ENCODE assay signal across 30 mouse cellular contexts in the genomic region with DNA sequence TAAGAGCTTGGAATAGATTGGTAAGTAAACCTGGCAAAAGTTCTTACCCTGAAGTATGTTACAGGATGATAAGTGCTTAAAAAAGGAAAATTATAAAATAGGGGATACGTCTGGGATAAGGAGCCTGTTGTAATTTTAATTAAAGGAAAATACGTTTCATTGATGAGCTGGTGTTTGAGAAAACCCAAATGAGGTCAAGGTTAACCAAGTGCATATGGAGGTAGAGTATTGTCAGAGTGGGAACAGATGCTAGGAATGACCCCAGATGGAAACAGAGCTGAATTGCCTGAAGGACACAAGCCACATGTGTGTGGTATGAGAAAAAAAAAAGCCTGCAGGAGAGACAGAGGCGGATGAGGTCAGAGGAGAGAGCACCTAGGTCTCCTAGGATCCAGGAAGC.
DNase-seq lines count a peak whose midpoint lies in the region; ATAC-seq lines count a peak whose summit lies in the region.
"Had no signal": no experiment of that assay in that cellular context is flagged by ENCODE, and none has a peak within 500 bp of the region (broad histone marks: within the 10 kb centered on the region; RNA-seq: fewer than 3 reads in every experiment).

No protein-coding gene starts in this region.

- H3K27me3 ChIP-seq in embryonic facial prominence, embryonic 11.5 days (ENCODE audit: control insufficient read depth, insufficient read depth, low read length): no peaks in the 10 kb centered on the region
- H3K27me3 ChIP-seq in limb, embryonic 10.5 days (ENCODE audit: low read depth, poor library complexity, severe bottlenecking): no peaks in the 10 kb centered on the region
- H3K27me3 ChIP-seq: CH12.LX; embryonic facial prominence, embryonic 12.5 days; embryonic facial prominence, embryonic 15.5 days; heart, embryonic 12.5 days; heart, embryonic 15.5 days; hindbrain, embryonic 13.5 days; Patski had no signal

- no peaks in the 10 kb centered on the region for H3K9me3 ChIP-seq in embryonic facial prominence, embryonic 11.5 days (replicated peaks; ENCODE audit: control insufficient read depth, low read length)
- no peaks in the 10 kb centered on the region for H3K9me3 ChIP-seq in limb, embryonic 10.5 days (replicated peaks)
- H3K9me3 ChIP-seq: embryonic facial prominence, embryonic 12.5 days; embryonic facial prominence, embryonic 15.5 days; G1E; heart, embryonic 15.5 days; hindbrain, embryonic 10.5 days; hindbrain, embryonic 13.5 days had no signal

- H3K27ac ChIP-seq in embryonic facial prominence, embryonic 11.5 days (replicated peaks; ENCODE audit: low read depth, low read length): no peak overlapping the region
- H3K27ac ChIP-seq in limb, embryonic 10.5 days: peak overlapping the region; percentile 71
- H3K27ac ChIP-seq: embryonic facial prominence, embryonic 12.5 days; embryonic facial prominence, embryonic 15.5 days; heart, embryonic 15.5 days; hindbrain, embryonic 10.5 days; hindbrain, embryonic 13.5 days had no signal

- no peak overlapping the region for H3K9ac ChIP-seq in embryonic facial prominence, embryonic 11.5 days (replicated peaks; ENCODE audit: low read length)
- H3K9ac ChIP-seq: embryonic facial prominence, embryonic 12.5 days; embryonic facial prominence, embryonic 15.5 days; forebrain, postnatal 0 days; heart, embryonic 12.5 days; heart, embryonic 15.5 days; hindbrain, embryonic 13.5 days had no signal

- ATAC-seq in embryonic facial prominence, embryonic 11.5 days (replicated peaks; ENCODE audit: insufficient number of reproducible peaks, low FRiP score, low TSS enrichment, low read depth): no peak
- ATAC-seq: forebrain, embryonic 14.5 days; forebrain, postnatal 0 days; hindbrain, embryonic 16.5 days; inflammation-experienced regulatory T-cells, adult 6 months; intestine, embryonic 16.5 days; Patski had no signal

- no peak overlapping the region for H3K4me2 ChIP-seq in embryonic facial prominence, embryonic 11.5 days (ENCODE audit: low read depth, low read length)
- H3K4me2 ChIP-seq: embryonic facial prominence, embryonic 12.5 days; embryonic facial prominence, embryonic 15.5 days; heart, embryonic 12.5 days; heart, embryonic 15.5 days; hindbrain, embryonic 13.5 days had no signal

- no peaks in the 10 kb centered on the region for H3K4me1 ChIP-seq in embryonic facial prominence, embryonic 11.5 days (ENCODE audit: control insufficient read depth, insufficient read depth, low read length)
- H3K4me1 ChIP-seq in limb, embryonic 10.5 days: peaks cover 10% of the 10 kb centered on the region
- H3K4me1 ChIP-seq: embryonic facial prominence, embryonic 12.5 days; embryonic facial prominence, embryonic 15.5 days; heart, embryonic 12.5 days; heart, embryonic 15.5 days; hindbrain, embryonic 10.5 days; hindbrain, embryonic 13.5 days had no signal

- H3K4me3 ChIP-seq in embryonic facial prominence, embryonic 11.5 days (ENCODE audit: low read depth, low read length): no peak overlapping the region
- no peak overlapping the region for H3K4me3 ChIP-seq in limb, embryonic 10.5 days
- H3K4me3 ChIP-seq: embryonic facial prominence, embryonic 12.5 days; embryonic facial prominence, embryonic 15.5 days; heart, embryonic 12.5 days; heart, embryonic 15.5 days; hindbrain, embryonic 10.5 days; hindbrain, embryonic 13.5 days had no signal

- DNase-seq in embryo, embryonic 10 days (ENCODE audit: low spot score): peak; percentile 61
- no peak for DNase-seq in embryo, embryonic 9.5 days (ENCODE audit: extremely low spot score)
- peak; percentile 69 for DNase-seq in embryonic facial prominence, embryonic 11.5 days (ENCODE audit: low spot score)
- no peak for DNase-seq in limb, embryonic 10.5 days (ENCODE audit: low spot score)
- DNase-seq in kidney, adult 9 months: no peak
- no peak for DNase-seq in layer of hippocampus, postnatal 10 days (ENCODE audit: low spot score in 2 of 2)
- DNase-seq: adrenal gland, postnatal 10 days; adrenal gland, postnatal 36 days; B cell, adult 2 months; cerebellum, adult 18-20 months; cerebellum, adult 9-10 months; cerebellum, postnatal 14 days; forebrain, postnatal 0 days; gastrocnemius, postnatal 25 days; heart, adult 18-20 months; heart, postnatal 10 days; heart, postnatal 36 days had no signal

- no peaks in the 10 kb centered on the region for H3K36me3 ChIP-seq in embryonic facial prominence, embryonic 11.5 days (replicated peaks; ENCODE audit: control insufficient read depth, insufficient read depth, low read depth, low read length)
- H3K36me3 ChIP-seq in limb, embryonic 10.5 days: no peaks in the 10 kb centered on the region
- H3K36me3 ChIP-seq: embryonic facial prominence, embryonic 12.5 days; embryonic facial prominence, embryonic 15.5 days; G1E; heart, embryonic 12.5 days; heart, embryonic 15.5 days; hindbrain, embryonic 10.5 days; hindbrain, embryonic 13.5 days had no signal

- WGBS in embryonic facial prominence, embryonic 11.5 days: 30% methylated on average over 3 of the region's 3 CpGs
- 26% methylated on average over 3 of the region's 3 CpGs for WGBS in limb, embryonic 10.5 days

Comparison
In these comparisons a context has a peak if more than half of its experiments do, and no peak if none do; other contexts are left out.
1. DNase-seq: peak in embryo, embryonic 10 days (single experiment) and embryonic facial prominence, embryonic 11.5 days (single experiment); none in embryo, embryonic 9.5 days (single experiment), limb, embryonic 10.5 days (single experiment), kidney, adult 9 months (single experiment) and layer of hippocampus, postnatal 10 days (0 of 2).